Mouse (Mus musculus) thymus, adult 2 months (tissue): ENCODE data around the gene Wnt10b.

ENCODE experiments used
- CTCF ChIP-seq: fragments of 200-500 bp; IDR thresholded peaks from 2 replicates; pipeline ENCODE4 v1.5.1; 2012; ENCODE audit warnings: mild to moderate bottlenecking, control low read depth, low read length, moderate library complexity, borderline replicate concordance; ENCODE audit not compliant: control insufficient read depth, poor library complexity, insufficient read depth; ENCODE audit errors: extremely low read depth
- POLR2A ChIP-seq: fragments of 200-500 bp; IDR thresholded peaks from 2 replicates; pipeline ENCODE4 v1.6.1; 2012; ENCODE audit warnings: mild to moderate bottlenecking, low read length, control low read depth, moderate library complexity; ENCODE audit not compliant: control insufficient read depth, poor library complexity, insufficient read depth; ENCODE audit errors: extremely low read depth

- no peak for TF ChIP-seq POLR2A
- TF ChIP-seq CTCF: no peak
These were observed 45.9 kb downstream of the Wnt10b start for GRCm38 (mm10) chr15:98732006-98732531.
